Mouse (Mus musculus): ENCODE measurements around the gene Iqgap1. TPM values are rescaled to one million over a fixed set of nuclear protein-coding genes. Genes with fewer than 3 reads are reported as not detected.

Iqgap1 gene
- polyA plus RNA-seq (2012; ENCODE audit: insufficient read depth, insufficient read length, missing spikeins) = 243 and 284 TPM in 2 replicates

- TF ChIP-seq CTCF (IDR thresholded peaks at IDR 0.05; ENCODE audit: low read depth, low read length) = no peak
- TF ChIP-seq POLR2A (IDR thresholded peaks at IDR 0.05; ENCODE audit: borderline replicate concordance, low read depth, low read length) = no peak
- H3K27ac ChIP-seq (ENCODE audit: insufficient read depth, low read depth, low read length) = no peak within 1 kb of the TSS
- H3K4me1 ChIP-seq (ENCODE audit: control insufficient read depth, insufficient read depth, low read length) = peaks cover 39% of the 10 kb centered on the region
- H3K4me3 ChIP-seq (ENCODE audit: insufficient read depth, low read length) = no peak within 1 kb of the TSS
Measured at GRCm38 (mm10) chr7:80825843-80826403, at the start of gene Iqgap1. TSS of gene Iqgap1 (minus strand) at chr7:80825974.

- H3K4me3 ChIP-seq (ENCODE audit: insufficient read depth, low read length) = no peak overlapping the region
- no peak overlapping the region for H3K27ac ChIP-seq (ENCODE audit: insufficient read depth, low read depth, low read length)
- TF ChIP-seq CTCF (IDR thresholded peaks at IDR 0.05; ENCODE audit: low read depth, low read length) = no peak
- TF ChIP-seq POLR2A (IDR thresholded peaks at IDR 0.05; ENCODE audit: borderline replicate concordance, low read depth, low read length) = no peak
Measured at GRCm38 (mm10) chr7:80873631-80874030, 47.9 kb upstream of the Iqgap1 start.

GRCm38 (mm10) chr7:80873038-80873437 lies 47.3 kb upstream of the Iqgap1 start:
- peaks cover 2% of the 10 kb centered on the region; the same call in 1 of the 2 replicates for H3K4me1 ChIP-seq (ENCODE audit: control insufficient read depth, insufficient read depth, low read length)
- no peak for TF ChIP-seq POLR2A (IDR thresholded peaks at IDR 0.05; ENCODE audit: borderline replicate concordance, low read depth, low read length)
- TF ChIP-seq CTCF (IDR thresholded peaks at IDR 0.05; ENCODE audit: low read depth, low read length) = no peak
- H3K4me3 ChIP-seq (ENCODE audit: insufficient read depth, low read length) = no peak overlapping the region
- H3K27ac ChIP-seq (ENCODE audit: insufficient read depth, low read depth, low read length) = no peak overlapping the region

More at GRCm38 (mm10) chr7:80873631-80874030, 47.9 kb upstream of the Iqgap1 start:
- H3K4me1 ChIP-seq (ENCODE audit: control insufficient read depth, insufficient read depth, low read length) = peaks cover 2% of the 10 kb centered on the region; the same call in 1 of the 2 replicates

- no peak overlapping the region for H3K27ac ChIP-seq (ENCODE audit: insufficient read depth, low read depth, low read length)
- no peak overlapping the region for H3K4me3 ChIP-seq (ENCODE audit: insufficient read depth, low read length)
- TF ChIP-seq POLR2A (IDR thresholded peaks at IDR 0.05; ENCODE audit: borderline replicate concordance, low read depth, low read length) (no peak), CTCF (IDR thresholded peaks at IDR 0.05; ENCODE audit: low read depth, low read length) (no peak)
- H3K4me1 ChIP-seq (ENCODE audit: control insufficient read depth, insufficient read depth, low read length) = peaks cover 19% of the 10 kb centered on the region
Measured at GRCm38 (mm10) chr7:80868686-80869085, 42.9 kb upstream of the Iqgap1 start.

- Histone ChIP-seq H3K4me1 (ENCODE audit: control insufficient read depth, insufficient read depth, low read length) (peaks cover 19% of the 10 kb centered on the region), H3K4me3 (ENCODE audit: insufficient read depth, low read length) (no peak overlapping the region), H3K27ac (ENCODE audit: insufficient read depth, low read depth, low read length) (no peak overlapping the region)
- TF ChIP-seq POLR2A (IDR thresholded peaks at IDR 0.05; ENCODE audit: borderline replicate concordance, low read depth, low read length) (no peak), CTCF (IDR thresholded peaks at IDR 0.05; ENCODE audit: low read depth, low read length) (no peak)
Measured at GRCm38 (mm10) chr7:80866514-80867147, 40.9 kb upstream of the Iqgap1 start.

- no peak overlapping the region for H3K4me3 ChIP-seq (ENCODE audit: insufficient read depth, low read length)
- H3K27ac ChIP-seq (ENCODE audit: insufficient read depth, low read depth, low read length) = no peak overlapping the region
- no peak for TF ChIP-seq CTCF (IDR thresholded peaks at IDR 0.05; ENCODE audit: low read depth, low read length)
- no peak for TF ChIP-seq POLR2A (IDR thresholded peaks at IDR 0.05; ENCODE audit: borderline replicate concordance, low read depth, low read length)
- peaks cover 19% of the 10 kb centered on the region for H3K4me1 ChIP-seq (ENCODE audit: control insufficient read depth, insufficient read depth, low read length)
Measured at GRCm38 (mm10) chr7:80865521-80865920, 39.7 kb upstream of the Iqgap1 start.

- H3K27ac ChIP-seq (ENCODE audit: insufficient read depth, low read depth, low read length) = no peak overlapping the region
Measured at GRCm38 (mm10) chr7:80864831-80865230, 39.1 kb upstream of the Iqgap1 start.

GRCm38 (mm10) chr7:80864151-80864550 lies 38.4 kb upstream of the Iqgap1 start:
- Histone ChIP-seq H3K4me1 (ENCODE audit: control insufficient read depth, insufficient read depth, low read length) (peaks cover 22% of the 10 kb centered on the region), H3K4me3 (ENCODE audit: insufficient read depth, low read length) (no peak overlapping the region), H3K27ac (ENCODE audit: insufficient read depth, low read depth, low read length) (no peak overlapping the region)
- TF ChIP-seq CTCF (IDR thresholded peaks at IDR 0.05; ENCODE audit: low read depth, low read length) = no peak
- no peak for TF ChIP-seq POLR2A (IDR thresholded peaks at IDR 0.05; ENCODE audit: borderline replicate concordance, low read depth, low read length)

More at GRCm38 (mm10) chr7:80864831-80865230, 39.1 kb upstream of the Iqgap1 start:
- Histone ChIP-seq H3K4me3 (ENCODE audit: insufficient read depth, low read length) (no peak overlapping the region), H3K4me1 (ENCODE audit: control insufficient read depth, insufficient read depth, low read length) (peaks cover 22% of the 10 kb centered on the region)
- no peak for TF ChIP-seq POLR2A (IDR thresholded peaks at IDR 0.05; ENCODE audit: borderline replicate concordance, low read depth, low read length)
- no peak for TF ChIP-seq CTCF (IDR thresholded peaks at IDR 0.05; ENCODE audit: low read depth, low read length)

GRCm38 (mm10) chr7:80863520-80863919 lies 37.7 kb upstream of the Iqgap1 start:
- H3K4me1 ChIP-seq (ENCODE audit: control insufficient read depth, insufficient read depth, low read length) = peaks cover 22% of the 10 kb centered on the region
- no peak overlapping the region for H3K4me3 ChIP-seq (ENCODE audit: insufficient read depth, low read length)
- no peak overlapping the region for H3K27ac ChIP-seq (ENCODE audit: insufficient read depth, low read depth, low read length)
- TF ChIP-seq POLR2A (IDR thresholded peaks at IDR 0.05; ENCODE audit: borderline replicate concordance, low read depth, low read length) = no peak
- TF ChIP-seq CTCF (IDR thresholded peaks at IDR 0.05; ENCODE audit: low read depth, low read length) = no peak

- Histone ChIP-seq H3K4me1 (ENCODE audit: control insufficient read depth, insufficient read depth, low read length) (peaks cover 22% of the 10 kb centered on the region), H3K27ac (ENCODE audit: insufficient read depth, low read depth, low read length) (no peak overlapping the region), H3K4me3 (ENCODE audit: insufficient read depth, low read length) (no peak overlapping the region)
- TF ChIP-seq POLR2A (IDR thresholded peaks at IDR 0.05; ENCODE audit: borderline replicate concordance, low read depth, low read length) (no peak), CTCF (IDR thresholded peaks at IDR 0.05; ENCODE audit: low read depth, low read length) (no peak)
Measured at GRCm38 (mm10) chr7:80862475-80862874, 36.7 kb upstream of the Iqgap1 start.
